Mouse (Mus musculus) midbrain, embryonic 11.5 days (tissue): Measurements from ENCODE around the gene Itgb1bp2. TPM values are rescaled to one million over a fixed set of nuclear protein-coding genes. Genes with fewer than 3 reads are reported as not detected.
"Not testable (repeated sequence)": the region's sequence is repeated elsewhere in the genome, so short reads cannot be mapped to it uniquely, and the experiment has no call there.

Source experiments
- ATAC-seq: fragments of 200-750 bp; cut with Nextera tagmentation; 2 replicates; pipeline ENCODE4 v1.8.0; 2017; ENCODE audit warnings: moderate TSS enrichment, moderate library complexity; ENCODE audit not compliant: low FRiP score
- DNase-seq: peaks from one replicate; pipeline ENCODE4 v3.0.0; 2015; ENCODE audit warnings: low spot score; ENCODE audit errors: missing footprints
- H3K27ac ChIP-seq: fragments of 300-500 bp; sonication (generic); 2 replicates; pipeline ENCODE4 v1.5.1; 2014; ENCODE audit warnings: low read depth, low read length
- H3K27me3 ChIP-seq: fragments of 300-500 bp; sonication (generic); 2 replicates; pipeline ENCODE4 v1.6.1; 2014; ENCODE audit warnings: mild to moderate bottlenecking, low read length, moderate library complexity, mixed read lengths; ENCODE audit not compliant: control insufficient read depth, insufficient read depth
- H3K36me3 ChIP-seq: fragments of 300-500 bp; sonication (generic); 2 replicates; pipeline ENCODE4 v1.6.1; 2014; ENCODE audit warnings: mild to moderate bottlenecking, low read length, moderate library complexity, mixed read lengths; ENCODE audit not compliant: control insufficient read depth, insufficient read depth
- H3K4me1 ChIP-seq: fragments of 300-500 bp; sonication (generic); 2 replicates; pipeline ENCODE4 v1.6.1; 2014; ENCODE audit warnings: low read length; ENCODE audit not compliant: control insufficient read depth, insufficient read depth
- H3K4me2 ChIP-seq: fragments of 300-500 bp; sonication (generic); 2 replicates; pipeline ENCODE4 v1.6.1; 2014; ENCODE audit warnings: mild to moderate bottlenecking, moderate library complexity
- H3K4me3 ChIP-seq: fragments of 300-500 bp; sonication (generic); 2 replicates; pipeline ENCODE4 v1.5.1; 2014; ENCODE audit warnings: low read depth, low read length
- H3K9ac ChIP-seq: fragments of 300-500 bp; sonication (generic); 2 replicates; pipeline ENCODE4 v1.6.1; 2014; ENCODE audit warnings: low read length
- H3K9me3 ChIP-seq: fragments of 300-500 bp; sonication (generic); 2 replicates; pipeline ENCODE4 v1.6.1; 2016; ENCODE audit warnings: low read length; ENCODE audit not compliant: control insufficient read depth
- WGBS: fragments of 180-500 bp; shearing (Covaris S2); extraction: QIAGEN DNeasy Blood & Tissue Kit; methylation state at CpG from one replicate; pipeline ENCODE4 v1.1.7; 2014; 5-methylcytosine and 5-hydroxymethylcytosine counted together
- polyA plus RNA-seq: library from polyadenylated mRNA; unstranded; fragments of >200 nt; fragmentation: Nextera tagmentation; extraction: Ambion mirVana; gene quantifications from 2 replicates; pipeline ENCODE4 v1.2.1, GENCODE M21; 2014

The Itgb1bp2 gene
- polyA plus RNA-seq, 1 experiment from 2014 or later: 1.9 TPM

- 25% methylated on average over 14 of the region's 14 CpGs for WGBS
Observed at GRCm38 (mm10) chrX:101429976-101430375, 18.9 kb upstream of the Itgb1bp2 start.

GRCm38 (mm10) chrX:101451147-101451546, 2.3 kb downstream of the Itgb1bp2 start:
- WGBS: 80% methylated on average over 1 of the region's 1 CpGs
- Histone ChIP-seq H3K4me2 (no peak overlapping the region), H3K4me1 (no peaks in the 10 kb centered on the region), H3K27me3 (no peaks in the 10 kb centered on the region), H3K4me3 (no peak overlapping the region), H3K36me3 (peaks cover 2% of the 10 kb centered on the region), H3K27ac (no peak overlapping the region), H3K9me3 (no peaks in the 10 kb centered on the region), H3K9ac (no peak overlapping the region)
- ATAC-seq: no peak
- no peak for DNase-seq

More at GRCm38 (mm10) chrX:101429976-101430375, 18.9 kb upstream of the Itgb1bp2 start:
- Histone ChIP-seq H3K4me3 (peak overlapping the region; percentile 56), H3K36me3 (0 out of 2 replicates have a peak, but pooled peaks cover 2% of the 10 kb centered on the region), H3K4me2 (peak overlapping the region; percentile 55), H3K9me3 (no peaks in the 10 kb centered on the region), H3K27ac (peak overlapping the region; percentile 96), H3K4me1 (no peaks in the 10 kb centered on the region; the same call in 1 of the 2 replicates), H3K27me3 (no peaks in the 10 kb centered on the region), H3K9ac (peak overlapping the region; percentile 94)
- ATAC-seq (peak; percentile 61; the same call in 1 of the 2 replicates), DNase-seq (peak; percentile 95)

GRCm38 (mm10) chrX:101451591-101451990, 2.7 kb downstream of the Itgb1bp2 start:
- H3K27me3 ChIP-seq: no peaks in the 10 kb centered on the region

GRCm38 (mm10) chrX:101472202-101472601, 23.3 kb downstream of the Itgb1bp2 start:
- WGBS: 98% methylated on average over 4 of the region's 4 CpGs
- Histone ChIP-seq H3K4me2 (no peak overlapping the region), H3K9me3 (no peaks in the 10 kb centered on the region), H3K27ac (no peak overlapping the region), H3K9ac (no peak overlapping the region), H3K36me3 (no peaks in the 10 kb centered on the region), H3K27me3 (no peaks in the 10 kb centered on the region), H3K4me1 (no peaks in the 10 kb centered on the region), H3K4me3 (no peak overlapping the region)
- ATAC-seq (no peak), DNase-seq (no peak)

More at GRCm38 (mm10) chrX:101451591-101451990, 2.7 kb downstream of the Itgb1bp2 start:
- 76% methylated on average over 3 of the region's 3 CpGs for WGBS
- DNase-seq (no peak), ATAC-seq (no peak)
- no peak overlapping the region for H3K27ac ChIP-seq
- peaks cover 2% of the 10 kb centered on the region for H3K36me3 ChIP-seq
- no peak overlapping the region for H3K9ac ChIP-seq
- no peak overlapping the region for H3K4me3 ChIP-seq
- no peaks in the 10 kb centered on the region for H3K9me3 ChIP-seq
- H3K4me2 ChIP-seq: no peak overlapping the region
- no peaks in the 10 kb centered on the region for H3K4me1 ChIP-seq

- Histone ChIP-seq H3K4me3 (no peak overlapping the region), H3K4me1 (no peaks in the 10 kb centered on the region), H3K36me3 (no peaks in the 10 kb centered on the region), H3K27me3 (no peaks in the 10 kb centered on the region), H3K27ac (no peak overlapping the region), H3K9me3 (no peaks in the 10 kb centered on the region), H3K4me2 (no peak overlapping the region), H3K9ac (no peak overlapping the region)
- 77% methylated on average over 6 of the region's 6 CpGs for WGBS
- no peak for DNase-seq
- ATAC-seq: no peak
Observed at GRCm38 (mm10) chrX:101481604-101482350, 32.9 kb downstream of the Itgb1bp2 start.

- H3K9me3 ChIP-seq, H3K36me3 ChIP-seq, H3K4me1 ChIP-seq, H3K27ac ChIP-seq, H3K4me2 ChIP-seq, ATAC-seq, H3K27me3 ChIP-seq, H3K9ac ChIP-seq, H3K4me3 ChIP-seq: not testable (repeated sequence)
- peak; percentile 90 for DNase-seq
- 20% methylated on average over 9 of the region's 12 CpGs for WGBS
Observed at GRCm38 (mm10) chrX:101486487-101487152, 37.7 kb downstream of the Itgb1bp2 start.

Other genes with a start within 250 kb of the Itgb1bp2 start
- 61.5 and 66.6 TPM in 2 replicates for gene Snx12, start 226.5 kb upstream of the Itgb1bp2 start, polyA plus RNA-seq
- gene Foxo4, start 194.6 kb upstream of the Itgb1bp2 start, polyA plus RNA-seq: 1.3 and 1.7 TPM in 2 replicates
- not detected in 2 replicates for gene Gm614, start 185.1 kb upstream of the Itgb1bp2 start, polyA plus RNA-seq
- gene Il2rg, start 180.8 kb upstream of the Itgb1bp2 start, polyA plus RNA-seq: 4.1 and 4.3 TPM in 2 replicates
- gene Gm20489, start 180.1 kb upstream of the Itgb1bp2 start, polyA plus RNA-seq: not detected in 2 replicates
- gene Med12, start 175.1 kb upstream of the Itgb1bp2 start, polyA plus RNA-seq: 37.9 and 39.5 TPM in 2 replicates
- 21.7 and 24.2 TPM in 2 replicates for gene Nlgn3, start 149.9 kb upstream of the Itgb1bp2 start, polyA plus RNA-seq
- not detected in 2 replicates for gene Gjb1, start 72.7 kb upstream of the Itgb1bp2 start, polyA plus RNA-seq
- gene Zmym3, start 28.2 kb upstream of the Itgb1bp2 start, polyA plus RNA-seq: 17.0 and 20.4 TPM in 2 replicates
- gene Nono, start 19.8 kb upstream of the Itgb1bp2 start, polyA plus RNA-seq: 700 and 727 TPM in 2 replicates
- gene Taf1, start 83.6 kb downstream of the Itgb1bp2 start, polyA plus RNA-seq: 20.5 and 25.7 TPM in 2 replicates
- 237 and 262 TPM in 2 replicates for gene Ogt, start 191.0 kb downstream of the Itgb1bp2 start, polyA plus RNA-seq